Mouse (Mus musculus): ENCODE measurements around the gene 5730596B20Rik. TPM values are rescaled to one million over a fixed set of nuclear protein-coding genes. Genes with fewer than 3 reads are reported as not detected.

5730596B20Rik gene
- polyA plus RNA-seq, 1 experiment from 2014 or later: 5.6 TPM

DNA sequence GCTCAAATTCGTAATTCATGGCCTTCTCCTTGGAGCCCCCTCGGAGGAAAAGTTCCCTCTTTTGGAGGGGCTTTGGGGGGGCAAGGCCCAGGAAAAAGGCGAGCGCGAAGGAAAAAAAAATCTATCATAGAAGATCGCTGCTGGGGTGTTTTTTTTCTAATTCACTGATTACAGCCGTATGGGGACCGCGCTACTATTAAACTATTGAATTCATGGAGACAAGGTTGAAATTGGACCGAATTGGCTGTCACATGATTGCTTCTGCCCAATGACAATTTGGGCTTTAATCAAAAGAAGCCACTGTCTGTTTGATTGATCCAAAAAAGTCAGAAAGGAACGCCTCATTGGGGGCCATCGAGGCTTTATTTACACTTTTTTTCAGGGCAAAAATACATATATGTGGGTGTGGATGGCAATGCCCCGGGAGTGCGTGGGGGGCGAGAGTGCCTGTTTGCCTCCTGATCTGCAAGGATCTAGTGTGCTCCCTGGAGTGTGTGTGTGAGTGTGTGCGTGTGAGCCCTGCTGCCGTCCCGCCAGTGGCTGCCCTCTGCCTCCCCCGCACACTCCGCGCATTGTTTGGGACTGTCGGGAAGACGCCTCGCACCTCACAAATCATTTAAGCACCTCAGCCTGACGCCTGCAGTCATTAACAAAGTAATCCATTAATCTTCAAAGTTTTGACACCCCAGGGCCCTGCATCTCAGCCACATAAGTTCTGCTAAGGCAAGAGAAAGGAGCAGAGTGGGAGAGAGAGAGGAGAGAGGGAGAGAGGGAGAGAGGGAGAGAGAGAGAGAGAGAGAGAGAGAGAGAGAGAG, 12.5 kb upstream of the 5730596B20Rik start, which contains the start of gene Hoxa2:
Hoxa2 (minus strand) TSS at position 206 of the 815 bp plus-strand sequence.
- Histone ChIP-seq H3K27ac (peak within 1 kb of the TSS; percentile 99), H3K9ac (peak within 1 kb of the TSS; percentile 97), H3K4me3 (peak within 1 kb of the TSS; percentile 66), H3K9me3 (replicated peaks) (no peaks in the 10 kb centered on the region), H3K36me3 (no peaks in the 10 kb centered on the region), H3K4me1 (peaks cover 7% of the 10 kb centered on the region), H3K27me3 (peaks cover 49% of the 10 kb centered on the region), H3K4me2 (replicated peaks) (peak within 1 kb of the TSS; percentile 88)
- peak; percentile 77 for ATAC-seq (ENCODE audit: low FRiP score)
- under 1% methylated on average over 25 of the region's 25 CpGs for WGBS

DNA sequence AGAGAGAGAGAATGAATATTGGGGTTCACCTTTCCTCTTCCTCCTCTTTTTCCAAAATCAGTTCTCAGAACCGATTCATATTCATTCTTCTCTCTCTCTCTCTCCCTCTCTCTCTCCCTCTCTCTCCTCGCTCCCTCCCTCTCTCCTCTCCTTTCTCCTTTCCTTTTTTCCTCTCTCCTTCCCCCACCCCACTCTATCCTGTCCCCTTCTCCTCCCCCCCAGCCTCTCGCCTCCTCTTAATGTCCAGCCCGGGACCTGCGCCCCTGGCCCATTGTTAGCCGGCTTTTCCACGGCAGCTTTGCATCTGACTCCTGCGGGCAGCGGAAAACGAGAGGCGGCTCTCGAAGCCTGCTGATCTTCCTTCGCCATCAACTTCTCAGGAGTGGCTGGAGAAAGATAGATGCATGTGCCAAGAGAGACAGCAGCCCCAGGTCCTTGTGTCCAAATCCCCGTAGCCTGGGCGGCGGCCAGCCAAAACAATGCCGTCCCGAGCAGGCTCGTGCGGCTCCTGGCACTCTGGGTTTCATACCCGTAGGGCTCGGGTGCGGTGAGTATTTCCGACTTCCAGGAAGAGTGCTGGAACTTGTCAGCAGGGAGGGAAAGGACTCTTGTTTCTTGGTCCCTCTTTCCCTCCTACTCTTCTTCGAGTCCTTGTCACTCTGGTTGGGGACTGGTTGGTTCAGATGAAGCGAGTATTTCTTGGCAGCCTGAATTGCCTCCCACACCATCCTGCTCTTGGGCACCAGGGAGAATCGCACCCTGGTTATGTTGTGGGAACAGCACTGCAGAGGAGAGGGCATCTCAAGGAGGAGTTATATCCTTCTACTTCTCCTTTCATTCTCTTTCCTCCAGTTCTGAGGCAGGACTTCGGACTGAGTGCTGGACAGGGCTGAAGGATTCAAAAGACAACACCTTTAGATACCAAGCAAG, 11.6 kb upstream of the 5730596B20Rik start:
- peaks cover 8% of the 10 kb centered on the region for H3K4me1 ChIP-seq
- ATAC-seq (ENCODE audit: low FRiP score): no peak
- no peaks in the 10 kb centered on the region for H3K36me3 ChIP-seq
- H3K4me2 ChIP-seq (replicated peaks): peak overlapping the region; percentile 88
- H3K27ac ChIP-seq: peak overlapping the region; percentile 99
- peak overlapping the region; percentile 97 for H3K9ac ChIP-seq
- 1% methylated on average over 28 of the region's 28 CpGs for WGBS
- H3K27me3 ChIP-seq: peaks cover 49% of the 10 kb centered on the region
- H3K9me3 ChIP-seq (replicated peaks): no peaks in the 10 kb centered on the region
- H3K4me3 ChIP-seq: peak overlapping the region; percentile 66

DNA sequence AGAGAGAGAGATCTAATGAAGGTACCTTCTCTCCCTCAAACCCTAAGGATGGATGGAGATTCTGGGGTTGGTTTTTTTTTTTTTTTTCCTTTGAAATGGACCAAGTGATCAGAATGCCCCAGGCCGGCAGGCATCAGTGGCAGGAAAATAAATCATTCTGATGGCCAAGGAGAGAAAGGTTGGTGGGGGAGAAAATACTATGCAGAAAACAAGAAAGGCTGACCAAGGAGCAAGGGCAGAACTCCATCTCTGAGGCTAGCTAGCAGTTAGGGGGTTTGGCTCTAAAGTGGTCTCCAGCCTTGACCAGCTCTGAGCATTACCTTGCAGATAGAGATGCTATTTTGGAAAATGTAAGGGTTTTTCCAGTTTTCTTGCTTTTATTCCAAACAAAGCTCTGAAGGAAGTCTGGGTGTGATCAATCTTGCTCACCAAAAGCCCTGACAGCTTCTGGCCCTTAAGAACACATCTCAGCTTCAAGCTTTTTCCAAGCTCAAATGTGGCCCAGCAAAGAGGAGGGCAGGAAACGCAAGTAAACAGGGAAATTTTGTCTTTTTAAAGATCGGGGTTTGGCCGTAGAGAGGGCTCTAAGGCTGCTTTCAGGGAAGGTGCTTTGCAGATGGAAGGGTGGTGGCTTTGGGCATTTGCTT, 10.7 kb upstream of the 5730596B20Rik start:
- 4% methylated on average over 4 of the region's 4 CpGs for WGBS
- Histone ChIP-seq H3K4me1 (peaks cover 17% of the 10 kb centered on the region), H3K9ac (peak overlapping the region; percentile 97), H3K4me3 (peak overlapping the region; percentile 66), H3K9me3 (replicated peaks) (no peaks in the 10 kb centered on the region), H3K27ac (peak overlapping the region; percentile 99), H3K36me3 (no peaks in the 10 kb centered on the region), H3K27me3 (peaks cover 57% of the 10 kb centered on the region), H3K4me2 (replicated peaks) (peak overlapping the region; percentile 88)
- ATAC-seq (ENCODE audit: low FRiP score): no peak

DNA sequence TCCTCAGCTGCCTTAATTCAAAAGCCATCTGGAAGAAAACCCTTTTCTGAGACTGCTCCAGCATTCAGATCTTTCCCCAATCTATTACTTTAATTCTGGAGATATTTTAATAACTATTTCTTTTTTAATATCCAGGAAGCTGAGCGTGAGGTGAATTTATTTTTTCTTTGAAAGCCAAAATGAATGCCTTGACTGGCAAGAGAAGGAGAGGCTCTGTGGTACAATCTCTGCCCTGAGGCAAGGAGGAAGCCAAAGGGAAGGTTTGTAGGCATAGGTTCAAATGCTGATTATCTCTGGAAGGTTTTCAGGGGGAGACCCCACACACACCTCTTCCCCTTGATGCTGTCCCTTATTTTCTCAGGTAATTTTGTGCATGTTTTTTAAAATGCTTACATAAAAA, 10.1 kb upstream of the 5730596B20Rik start:
- Histone ChIP-seq H3K27me3 (peaks cover 63% of the 10 kb centered on the region), H3K9me3 (replicated peaks) (no peaks in the 10 kb centered on the region), H3K4me2 (replicated peaks) (peak overlapping the region; percentile 88), H3K9ac (peak overlapping the region; percentile 97), H3K27ac (peak overlapping the region; percentile 99), H3K36me3 (no peaks in the 10 kb centered on the region), H3K4me1 (peaks cover 23% of the 10 kb centered on the region), H3K4me3 (peak overlapping the region; percentile 66)
- WGBS: 8% methylated on average over 1 of the region's 1 CpGs
- no peak for ATAC-seq (ENCODE audit: low FRiP score)

DNA sequence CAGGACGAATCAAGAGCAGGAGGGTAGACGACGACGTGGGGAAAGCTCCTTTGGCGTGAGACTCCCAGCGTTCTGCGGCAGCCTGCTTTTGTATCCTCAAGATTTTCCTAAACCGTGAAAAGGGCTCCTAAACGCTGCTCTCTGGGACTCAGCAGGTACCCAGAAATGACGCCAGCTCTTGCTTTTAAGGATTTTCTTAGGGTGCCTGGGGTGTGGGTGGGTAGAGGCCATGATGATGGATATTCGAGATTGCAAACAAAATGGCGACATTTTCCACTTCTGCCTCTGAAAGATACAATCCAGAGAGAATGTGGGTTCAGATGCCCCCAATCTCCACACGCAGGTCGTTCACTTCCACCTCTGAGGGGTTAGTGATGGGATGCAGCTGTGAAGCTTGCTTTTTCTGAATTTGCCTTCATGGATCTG, 9.5 kb upstream of the 5730596B20Rik start:
- H3K27ac ChIP-seq: peak overlapping the region; percentile 99
- no peaks in the 10 kb centered on the region for H3K9me3 ChIP-seq (replicated peaks)
- H3K36me3 ChIP-seq: no peaks in the 10 kb centered on the region
- H3K9ac ChIP-seq: peak overlapping the region; percentile 97
- H3K4me3 ChIP-seq: peak overlapping the region; percentile 66
- peaks cover 27% of the 10 kb centered on the region for H3K4me1 ChIP-seq
- under 1% methylated on average over 14 of the region's 14 CpGs for WGBS
- peaks cover 69% of the 10 kb centered on the region for H3K27me3 ChIP-seq
- no peak for ATAC-seq (ENCODE audit: low FRiP score)
- H3K4me2 ChIP-seq (replicated peaks): peak overlapping the region; percentile 88

DNA sequence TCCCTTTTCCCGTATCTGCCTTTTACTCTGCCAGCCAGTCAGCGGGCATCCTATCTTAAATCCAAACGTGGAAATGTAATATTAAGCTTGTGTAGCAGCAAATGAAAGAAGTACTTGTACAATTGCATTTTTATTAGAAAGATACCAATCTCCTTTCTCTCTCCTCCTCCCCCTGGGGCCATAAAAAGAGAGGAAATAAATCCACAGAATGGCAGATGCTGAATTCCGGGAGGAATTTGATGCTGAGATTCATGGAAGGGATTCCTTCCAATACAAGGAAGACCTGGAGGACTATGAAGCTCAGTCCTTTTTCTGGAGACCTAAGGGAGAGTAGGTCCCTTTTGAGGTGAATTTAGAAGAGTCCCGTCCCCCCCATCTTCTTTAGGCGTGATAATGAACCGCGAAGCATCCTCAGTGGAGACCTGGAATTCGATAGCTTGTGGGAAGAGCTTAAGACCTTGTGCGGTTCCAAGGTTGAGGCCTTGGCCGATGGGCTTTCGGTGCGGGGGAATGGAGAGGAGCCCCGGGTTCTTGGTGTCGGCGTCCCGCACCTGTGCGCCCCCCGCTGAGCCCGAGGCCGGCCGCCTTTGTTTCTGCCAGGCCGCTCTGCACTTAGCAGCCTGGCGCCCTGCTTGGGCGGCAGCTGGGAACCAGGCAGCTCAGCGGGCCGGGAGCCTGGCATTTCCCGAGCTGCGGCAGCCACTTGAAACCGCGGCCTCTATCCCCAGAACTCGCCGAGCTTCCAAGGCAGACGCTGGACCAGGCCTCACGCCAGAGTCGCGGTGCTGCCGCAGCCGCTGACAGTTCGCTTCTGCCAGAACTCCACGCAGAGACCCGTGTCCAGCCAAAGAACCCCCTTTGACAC, 8.9 kb upstream of the 5730596B20Rik start:
- Histone ChIP-seq H3K4me3 (peak overlapping the region; percentile 66), H3K27ac (peak overlapping the region; percentile 99), H3K36me3 (no peaks in the 10 kb centered on the region), H3K4me1 (peaks cover 27% of the 10 kb centered on the region), H3K4me2 (replicated peaks) (peak overlapping the region; percentile 88), H3K9me3 (replicated peaks) (no peaks in the 10 kb centered on the region), H3K9ac (peak overlapping the region; percentile 97), H3K27me3 (peaks cover 72% of the 10 kb centered on the region)
- under 1% methylated on average over 41 of the region's 42 CpGs for WGBS
- ATAC-seq (ENCODE audit: low FRiP score): no peak

DNA sequence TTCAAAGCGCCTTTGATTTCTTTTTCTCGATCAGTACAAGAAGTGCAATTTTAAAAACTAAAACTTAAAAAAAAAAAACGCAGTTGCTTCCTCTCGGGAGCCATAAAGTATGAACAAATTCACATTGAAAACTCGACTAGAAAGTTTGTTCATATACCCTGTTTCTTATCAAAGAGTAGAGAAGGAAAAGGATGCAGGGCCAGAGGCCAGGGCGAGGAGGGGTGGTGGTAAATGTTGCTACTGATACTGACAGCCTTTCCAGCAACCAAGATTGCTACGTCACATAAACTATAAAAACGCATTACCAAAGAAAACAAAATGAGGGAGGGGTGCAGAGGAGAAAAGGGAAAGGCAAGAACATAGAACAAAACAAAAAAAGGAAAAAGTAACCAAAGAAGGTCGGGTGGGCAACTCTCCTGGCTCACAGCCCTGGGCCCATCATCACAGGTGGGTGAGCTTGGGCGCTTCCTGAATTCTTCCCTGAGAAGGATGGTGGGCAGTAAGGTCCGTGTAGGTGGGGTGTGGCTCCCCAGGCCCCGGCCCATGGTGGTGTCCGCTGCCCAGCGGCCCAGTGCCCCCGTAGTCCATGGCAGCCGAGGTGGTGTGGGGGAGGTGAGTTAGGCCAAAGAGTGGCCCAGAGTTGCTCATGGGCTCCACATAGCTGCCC, 7.7 kb upstream of the 5730596B20Rik start:
- Histone ChIP-seq H3K9me3 (replicated peaks) (no peaks in the 10 kb centered on the region), H3K4me2 (replicated peaks) (peak overlapping the region; percentile 88), H3K36me3 (no peaks in the 10 kb centered on the region), H3K27ac (peak overlapping the region; percentile 99), H3K27me3 (peaks cover 71% of the 10 kb centered on the region), H3K4me3 (peak overlapping the region; percentile 66), H3K9ac (peak overlapping the region; percentile 97), H3K4me1 (peaks cover 27% of the 10 kb centered on the region)
- no peak for ATAC-seq (ENCODE audit: low FRiP score)
- WGBS: 6% methylated on average over 16 of the region's 16 CpGs

DNA sequence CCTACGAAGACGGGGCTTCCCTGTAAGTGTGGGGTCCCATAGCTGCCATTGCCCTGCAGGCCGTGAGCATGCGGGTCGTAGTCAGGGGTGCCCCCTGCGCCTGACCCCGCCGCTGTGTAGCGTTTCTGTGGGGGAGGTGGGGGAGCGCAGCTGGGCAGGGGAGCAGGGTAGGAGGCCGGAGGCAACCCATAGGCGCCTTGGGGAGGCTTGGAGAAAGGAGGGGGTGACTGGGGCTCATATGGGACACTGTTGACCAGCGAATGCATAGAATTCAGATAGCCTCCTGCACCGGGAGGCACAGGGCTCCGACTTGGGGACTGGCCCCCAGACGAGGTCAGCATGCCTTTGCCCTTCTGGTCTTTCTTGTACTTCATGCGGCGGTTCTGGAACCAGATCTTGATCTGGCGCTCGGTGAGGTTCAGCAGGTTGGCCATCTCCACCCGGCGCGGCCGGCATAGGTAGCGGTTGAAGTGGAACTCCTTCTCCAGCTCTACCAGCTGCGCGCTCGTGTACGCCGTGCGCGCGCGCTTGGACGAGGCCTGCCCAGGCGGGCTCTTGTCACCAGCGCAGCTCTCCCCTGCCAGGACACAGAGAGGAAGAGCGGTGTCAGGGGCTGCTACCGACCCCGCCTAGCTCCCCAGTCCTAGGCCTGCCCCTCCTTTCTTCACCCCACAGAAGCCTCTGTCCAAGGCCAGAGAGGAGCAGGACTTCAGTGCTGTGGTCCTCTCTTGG, 7.0 kb upstream of the 5730596B20Rik start:
- ATAC-seq (ENCODE audit: low FRiP score): 0 out of 2 replicates have a peak, but pooled peaks have one; percentile 5
- WGBS: 1% methylated on average over 40 of the region's 40 CpGs
- Histone ChIP-seq H3K9me3 (replicated peaks) (no peaks in the 10 kb centered on the region), H3K4me3 (peak overlapping the region; percentile 66), H3K27me3 (peaks cover 72% of the 10 kb centered on the region), H3K4me1 (peaks cover 27% of the 10 kb centered on the region), H3K27ac (peak overlapping the region; percentile 99), H3K4me2 (replicated peaks) (peak overlapping the region; percentile 88), H3K9ac (peak overlapping the region; percentile 97), H3K36me3 (no peaks in the 10 kb centered on the region)

DNA sequence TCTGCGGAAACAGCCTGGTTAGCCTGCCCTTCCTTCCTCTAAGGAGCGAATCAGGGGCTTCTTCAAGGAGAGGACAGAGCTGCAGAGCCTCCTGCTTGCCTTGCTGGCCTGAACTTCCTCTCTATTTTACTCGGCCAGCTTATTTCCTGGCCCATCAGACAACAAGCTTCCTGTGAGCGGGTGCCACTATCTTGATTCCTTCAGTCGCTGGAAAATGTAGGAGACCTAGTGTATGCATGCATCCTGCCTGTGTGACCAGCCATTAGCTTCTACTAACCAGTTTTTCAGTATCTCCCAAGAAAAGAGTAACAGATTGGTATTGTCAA, 6.4 kb upstream of the 5730596B20Rik start:
- WGBS: 10% methylated on average over 5 of the region's 5 CpGs
- peak overlapping the region; percentile 99 for H3K27ac ChIP-seq
- H3K36me3 ChIP-seq: no peaks in the 10 kb centered on the region
- peaks cover 27% of the 10 kb centered on the region for H3K4me1 ChIP-seq
- no peaks in the 10 kb centered on the region for H3K9me3 ChIP-seq (replicated peaks)
- H3K4me2 ChIP-seq (replicated peaks): peak overlapping the region; percentile 88
- ATAC-seq (ENCODE audit: low FRiP score): no peak
- H3K27me3 ChIP-seq: peaks cover 72% of the 10 kb centered on the region
- H3K4me3 ChIP-seq: peak overlapping the region; percentile 66
- peak overlapping the region; percentile 97 for H3K9ac ChIP-seq

DNA sequence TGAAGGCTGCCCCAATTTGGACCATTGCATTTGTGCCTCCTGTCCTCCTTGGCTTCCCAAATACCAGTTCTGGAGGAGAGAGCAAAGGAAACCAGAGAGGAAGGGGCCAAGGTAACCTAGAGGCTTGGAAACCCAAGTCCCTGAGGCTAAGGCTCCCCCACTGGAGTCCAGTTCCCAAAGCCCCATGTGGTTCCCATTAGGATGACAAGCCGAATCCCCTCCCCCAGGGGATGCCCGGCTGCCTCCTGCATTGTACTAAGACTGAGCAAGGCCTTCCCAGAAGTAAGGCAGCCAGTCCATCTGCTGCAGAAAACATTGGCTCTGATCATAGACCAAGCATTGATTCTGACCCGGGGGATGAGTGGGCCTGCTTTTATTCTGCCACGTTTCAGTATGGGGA, 6.0 kb upstream of the 5730596B20Rik start:
- Histone ChIP-seq H3K4me3 (peak overlapping the region; percentile 66), H3K9me3 (replicated peaks) (no peaks in the 10 kb centered on the region), H3K4me1 (peaks cover 27% of the 10 kb centered on the region), H3K4me2 (replicated peaks) (peak overlapping the region; percentile 88), H3K36me3 (no peaks in the 10 kb centered on the region), H3K9ac (peak overlapping the region; percentile 97), H3K27ac (peak overlapping the region; percentile 99), H3K27me3 (peaks cover 75% of the 10 kb centered on the region)
- no peak for ATAC-seq (ENCODE audit: low FRiP score)
- WGBS: 3% methylated on average over 4 of the region's 4 CpGs

Measured in hindbrain, embryonic 12.5 days (tissue).